Mouse (Mus musculus): ENCODE measurements at regions not wholly inside any gene's neighbourhood (a gene's known extent, or its start where the extent isn't known, plus 50 kb on each side); places are given as distances from the start of the nearest gene placed in this dataset.

DNA sequence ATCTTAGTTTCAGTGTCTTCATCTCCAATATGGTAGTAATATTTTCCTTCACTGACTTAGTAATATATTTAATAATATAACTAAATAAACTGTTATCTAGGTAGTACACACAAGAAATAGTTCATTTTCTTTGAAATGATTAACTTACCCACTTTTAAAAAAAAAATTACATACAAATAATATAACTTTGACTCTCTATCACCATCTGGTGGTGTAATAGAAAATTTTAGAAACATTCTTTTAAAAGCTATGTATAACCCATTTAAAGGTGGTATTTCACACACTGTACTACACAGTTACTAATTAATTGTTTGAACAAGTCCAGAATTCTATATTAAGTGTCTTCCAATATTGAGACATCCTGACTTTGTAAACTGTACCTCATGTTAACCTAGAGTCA, 53.9 kb upstream of the Olfr266 start:
- Histone ChIP-seq H3K9me3 (no peaks in the 10 kb centered on the region), H3K4me3 (no peak overlapping the region), H3K4me1 (no peaks in the 10 kb centered on the region), H3K27me3 (ENCODE audit: poor library complexity, severe bottlenecking) (no peaks in the 10 kb centered on the region), H3K36me3 (replicated peaks) (no peaks in the 10 kb centered on the region), H3K27ac (no peak overlapping the region)
- DNase-seq (ENCODE audit: extremely low spot score, low spot score): no peak

DNA sequence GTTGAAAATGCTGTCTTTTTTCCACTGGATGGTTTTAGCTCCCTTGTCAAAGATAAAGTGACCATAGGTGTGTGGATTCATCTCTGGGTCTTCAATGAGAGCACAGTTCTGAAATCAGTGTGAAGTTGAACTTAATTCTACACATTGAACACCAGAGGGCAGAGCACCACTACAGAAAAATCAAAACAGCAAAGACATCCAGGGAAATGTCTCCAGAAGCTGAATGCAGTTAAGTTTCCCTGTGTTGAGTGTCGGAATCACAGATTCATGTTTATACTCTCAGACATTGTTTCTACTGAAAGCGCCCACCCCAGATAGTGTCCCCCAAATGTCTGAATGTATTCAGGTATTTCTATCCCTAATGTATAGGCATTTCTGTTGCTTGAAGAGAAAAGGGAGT, 77.1 kb upstream of the Olfr266 start:
- no peaks in the 10 kb centered on the region for H3K4me1 ChIP-seq
- no peak for DNase-seq (ENCODE audit: extremely low spot score, low spot score)
- H3K27me3 ChIP-seq (ENCODE audit: poor library complexity, severe bottlenecking): no peaks in the 10 kb centered on the region
- no peak overlapping the region for H3K27ac ChIP-seq
- no peaks in the 10 kb centered on the region for H3K36me3 ChIP-seq (replicated peaks)
- WGBS: 61% methylated on average over 2 of the region's 2 CpGs
- H3K9me3 ChIP-seq: no peaks in the 10 kb centered on the region
- no peak overlapping the region for H3K4me3 ChIP-seq

DNA sequence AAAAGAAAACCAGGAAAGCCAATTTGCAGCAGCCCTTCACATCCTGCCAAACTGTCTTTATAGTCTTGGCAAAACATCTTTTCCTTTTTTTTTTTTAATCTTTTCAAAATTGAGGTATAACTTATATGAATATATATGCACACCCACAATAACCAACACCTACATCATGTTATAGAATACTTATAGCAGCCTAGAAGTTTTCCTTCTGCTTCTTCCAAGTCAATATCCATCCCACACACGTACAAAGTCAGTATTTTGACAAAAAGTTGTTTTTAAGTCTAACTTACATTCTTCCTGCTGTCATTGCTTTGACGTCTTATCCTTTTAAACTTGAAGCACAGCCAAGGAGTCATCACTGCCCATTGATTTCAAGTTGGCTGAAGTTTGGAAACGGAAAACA, 80.6 kb upstream of the Olfr266 start:
- Histone ChIP-seq H3K36me3 (replicated peaks) (no peaks in the 10 kb centered on the region), H3K9me3 (no peaks in the 10 kb centered on the region), H3K27ac (no peak overlapping the region), H3K4me3 (no peak overlapping the region), H3K4me1 (no peaks in the 10 kb centered on the region), H3K27me3 (ENCODE audit: poor library complexity, severe bottlenecking) (no peaks in the 10 kb centered on the region)
- no peak for DNase-seq (ENCODE audit: extremely low spot score, low spot score)
- 81% methylated on average over 3 of the region's 3 CpGs for WGBS

DNA sequence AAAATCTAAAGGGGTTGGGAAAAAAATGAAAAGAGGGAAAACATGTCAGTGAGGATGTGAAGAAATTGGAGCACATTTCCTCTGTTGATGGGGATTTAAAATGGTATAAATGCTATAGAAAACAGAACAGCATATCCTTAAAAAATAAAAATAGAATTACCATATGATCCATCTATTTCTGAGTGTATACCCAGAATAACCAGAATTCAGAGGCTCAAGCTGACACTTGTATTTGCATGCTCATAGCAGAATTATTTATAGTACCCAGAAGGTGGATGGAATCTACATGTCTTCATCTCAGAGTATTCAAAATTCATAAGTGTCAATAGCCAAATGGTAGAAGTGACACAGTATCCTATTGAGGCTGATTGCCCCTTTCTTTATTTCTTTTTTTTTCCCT, 99.9 kb upstream of the Kcna3 start:
- H3K36me3 ChIP-seq (replicated peaks): no peaks in the 10 kb centered on the region

DNA sequence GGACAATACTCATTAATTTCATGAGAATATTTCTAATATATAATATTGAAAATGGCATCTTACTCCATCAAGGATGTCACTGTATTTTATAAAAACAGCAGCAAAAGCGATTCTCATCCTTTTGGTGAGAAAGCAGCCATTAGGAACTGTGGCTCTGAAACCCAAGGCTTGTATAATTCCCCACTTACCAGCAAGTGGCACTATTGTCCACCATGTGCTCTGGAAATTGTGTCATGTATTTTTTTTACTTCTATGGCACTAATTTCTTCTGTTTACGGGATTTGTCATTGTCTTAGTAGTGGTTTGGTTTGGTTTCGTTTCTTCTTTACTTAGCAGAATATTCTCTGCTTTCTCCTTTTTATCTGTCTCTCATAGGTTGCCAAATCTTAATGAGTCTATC, 95.9 kb upstream of the Kcna3 start:
- no peaks in the 10 kb centered on the region for H3K27me3 ChIP-seq (ENCODE audit: poor library complexity, severe bottlenecking)
- peaks cover 6% of the 10 kb centered on the region for H3K9me3 ChIP-seq
- no peak overlapping the region for H3K4me3 ChIP-seq
- H3K4me1 ChIP-seq: no peaks in the 10 kb centered on the region
- H3K36me3 ChIP-seq (replicated peaks): no peaks in the 10 kb centered on the region
- DNase-seq (ENCODE audit: extremely low spot score, low spot score): no peak
- no peak overlapping the region for H3K27ac ChIP-seq
- WGBS: 70% methylated on average over 3 of the region's 3 CpGs

More for the DNA sequence above, 99.9 kb upstream of the Kcna3 start:
- Histone ChIP-seq H3K27me3 (ENCODE audit: poor library complexity, severe bottlenecking) (no peaks in the 10 kb centered on the region), H3K27ac (no peak overlapping the region), H3K4me3 (no peak overlapping the region), H3K4me1 (no peaks in the 10 kb centered on the region), H3K9me3 (peaks cover 18% of the 10 kb centered on the region)
- DNase-seq (ENCODE audit: extremely low spot score, low spot score): no peak

DNA sequence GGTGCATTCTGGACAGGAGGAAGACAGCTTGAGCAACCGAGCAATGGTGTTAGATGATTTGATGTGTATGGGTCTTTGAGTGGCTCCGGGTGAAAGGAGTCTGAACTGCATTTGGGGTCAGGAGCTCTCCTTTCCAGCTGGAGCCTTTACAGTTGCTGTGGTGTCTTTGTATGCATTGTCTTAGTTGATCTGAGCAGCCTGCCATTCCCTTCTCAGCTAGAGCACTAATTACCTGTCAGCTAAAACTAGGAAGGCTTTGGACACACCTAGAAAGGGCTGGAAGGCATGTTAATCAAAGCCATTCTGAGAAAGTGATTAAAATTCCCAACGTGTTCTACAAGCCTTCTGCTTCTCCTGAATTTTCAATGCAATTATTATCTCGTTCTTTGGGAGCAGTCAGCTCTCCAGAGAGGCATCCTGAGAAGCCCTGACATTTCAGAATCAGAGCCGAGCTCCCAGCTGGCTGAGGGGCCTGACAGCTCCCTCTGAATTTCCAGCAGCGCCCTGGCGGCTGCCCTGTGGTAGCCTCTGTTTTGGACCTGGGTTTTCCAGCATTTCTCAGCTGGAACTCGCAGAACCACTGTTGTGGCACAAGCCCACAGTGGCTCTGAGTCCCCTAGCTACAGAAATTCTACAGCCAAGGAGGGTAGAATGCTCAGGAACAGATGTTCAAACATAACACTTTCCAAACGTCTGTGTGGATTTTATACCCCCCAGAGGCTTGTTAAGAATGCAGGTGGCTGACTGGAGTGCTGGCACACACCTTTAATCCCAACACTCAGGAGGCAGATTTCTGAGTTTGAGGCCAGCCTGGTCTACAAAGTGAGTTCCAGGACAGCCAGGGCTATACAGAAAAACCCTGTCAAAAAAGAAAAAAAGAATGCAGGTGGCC, 80.2 kb upstream of the Kcna3 start:
- no peaks in the 10 kb centered on the region for H3K27me3 ChIP-seq (ENCODE audit: poor library complexity, severe bottlenecking)
- no peak overlapping the region for H3K4me3 ChIP-seq
- H3K36me3 ChIP-seq (replicated peaks): no peaks in the 10 kb centered on the region
- H3K27ac ChIP-seq: peak overlapping the region; percentile 67
- no peaks in the 10 kb centered on the region for H3K9me3 ChIP-seq
- DNase-seq (ENCODE audit: extremely low spot score, low spot score): no peak
- peaks cover 27% of the 10 kb centered on the region for H3K4me1 ChIP-seq
- 12% methylated on average over 9 of the region's 9 CpGs for WGBS

DNA sequence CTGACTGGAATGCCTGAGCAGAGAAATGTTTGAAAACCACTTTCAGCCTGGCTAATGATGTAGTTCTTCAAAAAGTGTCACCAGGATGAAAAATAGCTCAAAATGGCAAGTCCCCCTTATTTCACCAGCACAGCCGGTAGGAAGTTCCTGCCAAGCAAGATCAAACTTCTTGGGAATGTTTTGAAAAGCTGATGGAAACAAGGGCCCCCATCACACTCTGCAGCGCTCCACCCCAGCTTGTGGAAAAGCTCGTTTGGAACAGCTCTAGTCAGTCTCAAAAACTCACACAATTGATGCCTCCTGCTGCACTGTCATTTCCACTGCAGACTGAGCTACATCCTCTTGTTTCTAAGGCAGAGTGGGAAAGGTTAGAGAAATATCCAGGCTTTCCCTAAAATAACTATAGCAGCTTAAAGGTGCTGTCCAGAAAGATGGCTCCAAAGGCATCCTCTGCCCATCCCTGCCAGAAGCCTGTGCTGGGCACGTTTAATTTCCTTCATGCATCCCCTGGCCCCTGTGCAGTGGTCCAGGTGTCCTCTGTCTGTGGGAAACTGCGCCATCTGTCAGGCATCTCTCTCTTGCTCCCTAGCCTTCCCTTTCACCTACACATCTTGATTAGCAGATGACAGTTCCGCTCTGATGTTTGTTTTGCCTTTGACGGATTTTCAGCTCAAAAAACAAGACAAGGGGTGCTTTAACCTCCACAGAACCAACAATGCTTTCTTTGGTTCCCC, 78.6 kb upstream of the Kcna3 start:
- 53% methylated on average over 7 of the region's 7 CpGs for WGBS
- H3K27me3 ChIP-seq (ENCODE audit: poor library complexity, severe bottlenecking): no peaks in the 10 kb centered on the region
- no peak overlapping the region for H3K4me3 ChIP-seq
- no peaks in the 10 kb centered on the region for H3K9me3 ChIP-seq
- DNase-seq (ENCODE audit: extremely low spot score, low spot score): no peak
- 0 out of 2 replicates have a peak overlapping the region, but pooled peaks have one; percentile 30 for H3K27ac ChIP-seq
- H3K36me3 ChIP-seq (replicated peaks): no peaks in the 10 kb centered on the region
- H3K4me1 ChIP-seq: peaks cover 27% of the 10 kb centered on the region

DNA sequence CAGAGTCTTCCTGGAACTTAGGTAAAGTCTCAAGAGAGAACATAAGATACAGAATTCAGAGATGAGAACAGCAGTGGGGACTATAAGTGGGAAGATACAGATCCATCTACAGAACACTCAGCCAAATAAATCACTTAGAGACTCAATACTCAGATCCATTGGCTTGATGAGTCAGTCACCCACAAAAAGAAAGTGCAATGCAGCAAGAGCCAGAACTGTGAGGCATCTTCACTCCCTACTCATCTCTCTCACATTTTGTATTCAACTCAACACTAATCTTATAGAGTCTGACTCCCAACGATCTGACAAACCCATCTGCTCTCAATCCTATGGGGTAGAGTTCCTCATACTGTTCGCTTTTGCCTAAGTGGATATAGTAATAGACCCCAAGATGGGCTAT, 77.8 kb upstream of the Kcna3 start:
- no peak overlapping the region for H3K4me3 ChIP-seq
- WGBS: 82% methylated on average over 2 of the region's 2 CpGs
- no peaks in the 10 kb centered on the region for H3K36me3 ChIP-seq (replicated peaks)
- no peak overlapping the region for H3K27ac ChIP-seq
- no peaks in the 10 kb centered on the region for H3K27me3 ChIP-seq (ENCODE audit: poor library complexity, severe bottlenecking)
- no peak for DNase-seq (ENCODE audit: extremely low spot score, low spot score)
- H3K4me1 ChIP-seq: peaks cover 27% of the 10 kb centered on the region
- H3K9me3 ChIP-seq: no peaks in the 10 kb centered on the region

DNA sequence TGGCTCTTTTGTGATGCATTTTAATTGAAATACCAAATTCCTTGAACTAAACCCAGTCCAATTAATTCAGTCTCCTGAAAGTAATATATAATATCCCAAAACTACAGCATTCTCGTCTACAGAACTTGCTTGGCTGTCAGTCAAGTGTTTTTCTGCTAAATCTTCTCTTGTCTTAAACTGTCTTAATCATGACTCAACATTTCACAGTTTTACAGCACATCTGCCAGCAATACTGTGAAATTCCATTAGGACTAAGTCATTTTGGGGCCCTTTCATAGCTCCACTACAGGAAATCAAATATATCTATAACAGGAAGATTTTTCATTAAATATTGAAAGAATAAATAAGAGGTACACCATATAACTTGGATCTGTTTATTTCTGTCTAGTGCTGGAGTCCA, 75.4 kb upstream of the Kcna3 start:
- 81% methylated on average over 1 of the region's 1 CpGs for WGBS
- Histone ChIP-seq H3K4me3 (no peak overlapping the region), H3K4me1 (peaks cover 17% of the 10 kb centered on the region), H3K27ac (no peak overlapping the region), H3K9me3 (no peaks in the 10 kb centered on the region), H3K36me3 (replicated peaks) (no peaks in the 10 kb centered on the region), H3K27me3 (ENCODE audit: poor library complexity, severe bottlenecking) (no peaks in the 10 kb centered on the region)
- no peak for DNase-seq (ENCODE audit: extremely low spot score, low spot score)

DNA sequence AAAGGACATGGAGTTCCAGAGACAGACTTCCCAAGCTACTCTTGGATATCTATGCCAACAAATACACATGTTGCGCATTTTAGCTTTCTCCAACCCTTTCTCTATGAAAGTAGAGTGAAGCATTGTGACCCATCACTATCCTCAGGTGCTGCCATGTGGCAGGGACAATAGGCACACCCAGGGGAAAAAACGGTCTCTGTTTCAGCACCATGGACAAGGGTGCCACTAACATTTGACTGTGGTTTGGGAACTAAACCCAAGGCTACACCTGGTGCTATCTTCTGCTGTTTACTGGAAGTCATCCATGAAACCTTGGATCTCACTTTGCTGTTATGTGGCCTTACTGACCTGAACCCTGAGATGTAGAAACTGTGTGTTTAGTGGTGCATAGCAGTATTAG, 73.5 kb upstream of the Kcna3 start:
- Histone ChIP-seq H3K4me1 (peaks cover 1% of the 10 kb centered on the region), H3K9me3 (no peaks in the 10 kb centered on the region), H3K27ac (no peak overlapping the region), H3K27me3 (ENCODE audit: poor library complexity, severe bottlenecking) (no peaks in the 10 kb centered on the region), H3K4me3 (no peak overlapping the region), H3K36me3 (replicated peaks) (no peaks in the 10 kb centered on the region)
- 45% methylated on average over 2 of the region's 2 CpGs for whole genome bisulfite sequencing
- peak; percentile 18 for DNase-seq (ENCODE audit: extremely low spot score, low spot score)

DNA sequence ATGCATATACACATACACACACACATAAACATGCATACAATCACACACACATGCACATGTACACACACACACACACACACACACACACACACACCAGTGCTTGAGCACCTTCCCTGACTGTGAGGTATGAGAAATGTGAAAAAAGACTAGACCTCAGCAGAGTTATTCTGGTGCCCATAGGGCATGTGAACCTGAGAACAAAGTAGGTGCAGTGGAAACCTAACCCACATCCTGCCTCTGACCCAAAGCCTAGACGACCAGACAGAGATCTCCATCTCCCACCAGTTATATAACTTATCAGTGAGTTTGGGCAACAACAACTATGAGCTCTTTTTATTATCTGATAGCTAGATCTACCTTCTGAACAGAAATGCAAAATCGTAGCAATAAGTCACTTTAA, 69.8 kb upstream of the Kcna3 start:
- 72% methylated on average over 2 of the region's 2 CpGs for WGBS
- no peaks in the 10 kb centered on the region for H3K4me1 ChIP-seq
- no peaks in the 10 kb centered on the region for H3K36me3 ChIP-seq (replicated peaks)
- H3K27me3 ChIP-seq (ENCODE audit: poor library complexity, severe bottlenecking): no peaks in the 10 kb centered on the region
- H3K27ac ChIP-seq: no peak overlapping the region
- no peak overlapping the region for H3K4me3 ChIP-seq
- DNase-seq (ENCODE audit: extremely low spot score, low spot score): no peak
- no peaks in the 10 kb centered on the region for H3K9me3 ChIP-seq

DNA sequence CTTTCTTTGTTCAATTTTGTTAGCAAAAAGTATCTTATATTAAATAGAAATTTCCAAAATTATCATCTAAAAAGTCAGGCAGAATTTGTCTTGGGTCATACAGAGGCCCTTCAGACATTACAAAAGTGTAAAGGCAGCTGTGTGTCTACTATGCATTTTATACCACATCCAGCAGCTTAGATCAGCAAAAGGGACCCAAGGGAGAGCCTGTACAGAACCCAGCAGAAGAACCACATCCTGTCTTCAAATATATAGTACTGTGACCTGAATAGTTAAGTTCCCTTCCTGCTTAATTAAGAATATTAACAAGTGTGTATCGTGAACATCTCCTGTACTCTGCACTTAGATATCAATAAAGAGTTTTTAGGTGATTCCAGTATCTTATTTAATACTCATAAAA, 68.5 kb upstream of the Kcna3 start:
- H3K36me3 ChIP-seq (replicated peaks): no peaks in the 10 kb centered on the region
- 94% methylated on average over 1 of the region's 1 CpGs for WGBS
- no peaks in the 10 kb centered on the region for H3K9me3 ChIP-seq
- no peak overlapping the region for H3K4me3 ChIP-seq
- H3K4me1 ChIP-seq: no peaks in the 10 kb centered on the region
- DNase-seq (ENCODE audit: extremely low spot score, low spot score): no peak
- H3K27ac ChIP-seq: no peak overlapping the region
- H3K27me3 ChIP-seq (ENCODE audit: poor library complexity, severe bottlenecking): no peaks in the 10 kb centered on the region

DNA sequence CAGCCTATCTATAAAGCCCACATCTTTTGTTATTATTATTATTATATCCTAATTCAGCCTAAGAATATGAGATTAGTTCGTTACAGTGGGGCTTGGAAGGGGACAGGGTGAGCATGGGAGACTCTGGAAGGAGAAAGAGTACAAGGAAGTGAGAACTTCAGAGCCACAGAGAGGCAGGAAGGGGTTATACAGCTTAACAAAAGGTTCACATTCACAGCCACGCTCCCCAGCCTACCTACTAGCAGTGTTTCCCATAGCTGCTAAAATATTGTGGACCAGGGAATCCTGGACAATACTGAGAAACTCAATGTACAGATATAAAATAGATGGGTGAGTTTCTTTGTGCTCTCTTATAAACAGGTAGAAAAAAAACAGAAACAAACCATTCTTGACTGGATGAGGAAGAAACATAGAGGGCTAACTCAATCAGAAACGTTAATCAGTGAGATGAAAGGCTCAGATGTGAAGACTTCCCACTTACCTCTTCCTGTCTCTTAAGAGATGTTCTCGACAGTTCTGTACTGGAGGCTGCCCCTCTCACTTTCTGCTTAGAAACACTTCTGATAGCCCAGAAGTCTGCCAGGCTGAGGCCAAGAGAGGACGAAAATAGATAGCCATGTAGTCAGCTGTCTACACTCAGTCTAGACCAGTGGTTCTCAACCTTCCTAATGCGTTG, 61.7 kb upstream of the Kcna3 start:
- Histone ChIP-seq H3K4me3 (no peak overlapping the region), H3K36me3 (replicated peaks) (no peaks in the 10 kb centered on the region), H3K4me1 (peaks cover 5% of the 10 kb centered on the region; the same call in 1 of the 2 replicates), H3K27ac (no peak overlapping the region), H3K27me3 (ENCODE audit: poor library complexity, severe bottlenecking) (no peaks in the 10 kb centered on the region), H3K9me3 (no peaks in the 10 kb centered on the region)
- DNase-seq (ENCODE audit: extremely low spot score, low spot score): no peak
- 79% methylated on average over 6 of the region's 6 CpGs for WGBS
